Mouse (Mus musculus): Measurements from ENCODE around the gene Helz2.
A peak's percentile ranks its signal among the peaks of the same experiment; 100 is the strongest.
"Not testable (repeated sequence)": the region's sequence is repeated elsewhere in the genome, so short reads cannot be mapped to it uniquely, and the experiment has no call there.

Gene Helz2

GRCm38 (mm10) chr2:181196628-181197300, 45.1 kb downstream of the Helz2 start:
- no peak for DNase-seq (ENCODE audit: low spot score in 2 of 2)

- no peak for DNase-seq (ENCODE audit: low spot score in 2 of 2)
These were observed 48.8 kb downstream of the Helz2 start for GRCm38 (mm10) chr2:181193044-181193443.

DNA sequence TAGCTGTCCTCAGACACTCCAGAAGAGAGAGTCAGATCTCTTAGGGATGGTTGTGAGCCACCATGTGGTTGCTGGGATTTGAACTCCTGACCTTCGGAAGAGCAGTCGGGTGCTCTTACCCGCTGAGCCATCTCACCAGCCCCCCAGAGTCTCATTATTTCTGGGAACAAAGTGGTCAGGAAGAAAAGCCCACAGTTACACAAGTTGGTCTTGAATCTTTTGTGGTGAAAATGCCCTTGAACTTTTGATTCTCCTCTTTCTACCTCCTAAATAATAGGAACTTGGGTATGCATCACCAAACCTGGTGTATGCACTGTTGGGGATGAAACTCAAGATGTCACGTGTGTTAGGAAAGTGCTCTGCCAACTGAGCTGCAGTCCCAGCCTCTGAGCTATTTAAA, 49.9 kb downstream of the Helz2 start:
- DNase-seq (ENCODE audit: low spot score in 2 of 2) = no peak

- not testable (repeated sequence) for DNase-seq (ENCODE audit: low spot score in 2 of 2)
These were observed 50.4 kb downstream of the Helz2 start for GRCm38 (mm10) chr2:181191385-181191784.

- no peak for DNase-seq (ENCODE audit: low spot score in 2 of 2)
These were observed 52.5 kb downstream of the Helz2 start for GRCm38 (mm10) chr2:181189321-181189720.

DNA sequence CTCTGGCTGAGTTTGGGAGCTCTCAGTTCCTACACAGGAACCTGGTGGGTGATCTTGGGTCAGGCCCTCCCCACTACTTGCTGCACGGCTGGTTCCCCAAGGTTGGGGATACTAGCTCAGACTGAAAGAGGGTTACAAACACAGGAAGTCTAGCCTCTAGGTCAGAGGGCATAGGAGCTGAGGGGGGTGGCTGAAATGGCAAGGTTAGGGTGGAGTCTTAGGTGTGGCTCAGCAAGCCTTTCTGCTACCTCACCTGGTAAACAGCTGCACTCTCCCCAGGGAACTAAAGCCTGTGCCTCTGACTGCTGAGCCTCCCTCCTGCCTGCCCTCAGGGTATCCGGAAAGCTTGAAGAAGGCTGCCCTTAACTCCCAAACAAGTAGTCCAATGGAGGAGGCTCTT, 53.1 kb downstream of the Helz2 start:
- DNase-seq (ENCODE audit: low spot score in 2 of 2) = peak in 1 of 2 experiments; percentile 25

- peak; percentile 91 to 93 for DNase-seq (ENCODE audit: low spot score in 2 of 2)
These were observed 54.5 kb downstream of the Helz2 start, which contains the start of gene Ppdpf for GRCm38 (mm10) chr2:181187121-181188000. Gene Ppdpf, plus strand, starts transcription at chr2:181187247.

DNA sequence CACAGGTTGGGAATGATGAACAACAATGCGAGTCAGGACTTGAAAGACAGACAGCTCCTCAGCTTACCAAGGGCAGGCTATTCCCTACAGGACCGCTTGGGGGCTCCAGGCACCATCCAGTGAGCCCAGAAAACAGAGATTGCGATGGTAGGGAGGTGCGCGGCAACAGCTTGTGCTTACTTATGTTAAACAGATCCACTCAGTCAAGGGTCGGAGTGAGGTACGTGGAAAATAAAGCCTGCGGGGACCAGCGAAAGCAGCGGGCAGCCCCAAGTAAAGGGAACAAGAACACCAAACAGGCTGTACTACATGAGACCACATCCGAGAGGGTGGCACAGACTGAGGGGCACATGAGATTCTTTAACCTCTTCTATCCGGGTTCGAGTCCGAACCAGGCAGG, 55.2 kb downstream of the Helz2 start:
- DNase-seq (ENCODE audit: low spot score in 2 of 2) = peak; percentile 80 to 90

- no peak for DNase-seq (ENCODE audit: low spot score in 2 of 2)
These were observed 60.9 kb downstream of the Helz2 start for GRCm38 (mm10) chr2:181180898-181181297.

DNA sequence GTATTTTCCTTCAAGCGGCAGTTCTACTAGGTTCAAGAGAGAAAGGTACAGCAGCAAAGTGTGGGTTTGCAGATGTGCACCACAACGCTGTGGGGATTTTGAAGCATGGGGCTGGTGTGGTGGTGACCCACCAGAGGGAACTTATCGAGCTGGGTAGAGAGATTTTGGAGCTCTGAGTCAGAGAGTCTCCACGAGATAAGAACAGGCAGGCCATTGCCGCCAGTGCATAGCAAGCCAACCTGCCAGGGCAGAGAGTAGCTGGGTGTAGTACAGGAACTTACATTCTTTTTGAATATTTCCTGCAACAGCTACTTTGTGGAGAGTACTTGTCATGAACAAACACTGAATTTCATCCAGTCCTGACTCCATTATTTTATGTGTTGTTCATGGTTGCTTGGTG, 63.4 kb downstream of the Helz2 start:
- DNase-seq (ENCODE audit: low spot score in 2 of 2) = no peak

DNA sequence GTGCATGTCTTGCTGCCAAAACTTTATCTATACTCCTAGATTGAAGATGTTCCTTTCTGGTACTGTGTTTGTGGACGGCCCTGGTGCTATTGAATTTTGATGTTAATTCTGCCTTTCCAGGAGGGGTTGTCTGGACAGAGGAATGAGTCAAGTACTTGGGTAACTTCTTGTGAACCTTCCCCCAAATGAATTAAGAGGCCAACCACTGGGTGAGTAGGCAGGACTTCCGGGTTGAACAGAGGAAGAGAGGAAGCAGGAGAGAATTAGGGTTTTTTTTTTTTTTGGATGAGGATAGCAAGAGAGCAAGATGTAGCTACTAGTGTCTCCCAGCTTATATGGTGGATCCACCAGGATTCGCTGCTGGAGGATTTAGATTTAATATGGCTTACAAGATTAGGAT, 63.8 kb downstream of the Helz2 start:
- DNase-seq (ENCODE audit: low spot score in 2 of 2) = no peak

Data from spleen, postnatal 4 days (tissue).